8 mouse cellular contexts compared by ENCODE assay signal in the genomic region with DNA sequence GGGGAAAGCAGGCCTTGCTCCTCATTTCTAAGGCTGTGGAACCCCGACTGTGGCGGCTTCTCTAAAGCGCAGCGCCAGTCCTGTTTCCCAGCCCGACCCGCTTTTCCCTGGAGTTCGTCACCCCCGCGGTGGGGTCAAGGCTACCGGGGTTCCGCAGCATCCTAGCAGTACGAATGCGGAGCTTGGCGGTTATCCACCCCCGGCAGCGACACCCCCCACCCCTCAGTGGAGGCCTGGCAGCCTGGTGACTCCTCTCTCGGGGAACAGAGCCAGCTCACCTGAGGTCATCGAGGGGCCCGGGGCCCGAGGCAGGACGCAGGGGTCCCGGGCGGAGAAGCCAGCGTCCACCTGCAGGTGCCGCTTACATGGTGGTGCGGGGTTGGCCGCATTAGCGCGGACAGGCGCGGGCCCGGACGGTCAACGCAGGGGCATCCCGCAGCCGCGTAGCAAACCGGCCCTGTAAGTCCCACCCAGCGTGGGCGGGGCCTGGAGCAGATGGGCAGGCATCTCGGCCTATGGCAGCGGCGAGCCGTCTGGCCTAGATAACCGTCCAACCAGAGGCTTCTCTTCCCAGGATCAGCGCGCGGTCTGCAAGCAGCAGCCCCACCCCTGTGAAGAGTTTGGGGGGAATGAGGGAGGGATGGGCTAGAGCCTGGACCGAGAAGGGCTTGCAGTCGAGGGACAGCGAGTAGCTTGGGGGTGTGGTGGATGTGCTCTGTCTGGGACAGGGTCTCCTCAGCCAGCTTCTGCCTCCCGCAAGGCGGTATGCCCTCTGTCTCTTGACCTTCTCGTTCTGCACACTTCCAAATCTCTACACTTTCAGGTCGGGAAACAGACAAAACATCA. TPM values are rescaled to one million over a fixed set of nuclear protein-coding genes. Genes with fewer than 3 reads are reported as not detected.
DNase-seq lines count a peak whose midpoint lies in the region; ATAC-seq and TF ChIP-seq lines count a peak whose summit lies in the region.

Gene Abhd8, minus strand, starts transcription at position 468 of the 846 bp plus-strand sequence.

- peak within 1 kb of the TSS; percentile 78 for H3K9ac ChIP-seq in hindbrain, embryonic 14.5 days

- WGBS in hindbrain, embryonic 14.5 days: under 1% methylated on average over 55 of the region's 55 CpGs

- peak within 1 kb of the TSS; percentile 54 for H3K4me3 ChIP-seq in hindbrain, embryonic 14.5 days (replicated peaks; ENCODE audit: low read length)

- DNase-seq in Patski (ENCODE audit: low read depth, low spot score): no peak
- peak; percentile 99 to 100 for DNase-seq in cerebellum, postnatal 14 days
- DNase-seq in frontal cortex, postnatal 25 days (ENCODE audit: low spot score in 2 of 2): peak; percentile 99
- DNase-seq in hindbrain, embryonic 14.5 days (ENCODE audit: low spot score): peak; percentile 95
- DNase-seq in left cerebral cortex, adult 11 months (ENCODE audit: low spot score): peak; percentile 97
- DNase-seq in lung, postnatal 4 days: peak; percentile 97
- DNase-seq in retina, postnatal 7 days (ENCODE audit: low read depth, low spot score): peak; percentile 94
- peak; percentile 96 for DNase-seq in urinary bladder, adult 2 months (ENCODE audit: low spot score)

- CTCF ChIA-PET in Patski (lab: Charles Lee): interaction anchor here (0.9 to 3.9 kb wide), 8 partner anchors 22 to 197 kb away, joined by 3 to 29 read pairs (median 4); no protein-coding TSS in a partner anchor

- POLR2A ChIA-PET in Patski (lab: Charles Lee): interaction anchor here (1.0 to 2.6 kb wide), 4 partner anchors 10 to 71 kb away, joined by 3 to 7 read pairs (median 4); partner anchors contain the start of gene Ano8

- peaks cover 29% of the 10 kb centered on the region for H3K36me3 ChIP-seq in hindbrain, embryonic 14.5 days (replicated peaks; ENCODE audit: control insufficient read depth, insufficient read depth)

- in situ Hi-C loops in Patski (cut with MboI; ENCODE audit: low pct_unique_long_range_greater_than_20kb): no loop called here

- no peak for TF ChIP-seq CTCF in Patski (IDR thresholded peaks at IDR 0.05)

- H3K27ac ChIP-seq in hindbrain, embryonic 14.5 days: peak within 1 kb of the TSS; percentile 83

- H3K9me3 ChIP-seq in hindbrain, embryonic 14.5 days (ENCODE audit: control insufficient read depth, low read length): no peaks in the 10 kb centered on the region

- H3K4me2 ChIP-seq in hindbrain, embryonic 14.5 days (replicated peaks): peak within 1 kb of the TSS; percentile 74

- no peaks in the 10 kb centered on the region for H3K27me3 ChIP-seq in Patski
- no peaks in the 10 kb centered on the region for H3K27me3 ChIP-seq in hindbrain, embryonic 14.5 days (ENCODE audit: control insufficient read depth, insufficient read depth, low read length)

- peaks cover 24% of the 10 kb centered on the region for H3K4me1 ChIP-seq in hindbrain, embryonic 14.5 days (replicated peaks; ENCODE audit: control insufficient read depth, insufficient read depth, low read length)

- ATAC-seq in Patski: peak; percentile 84
- peak; percentile 84 for ATAC-seq in hindbrain, embryonic 14.5 days (ENCODE audit: low FRiP score)

RNA-seq across cellular contexts. Expression of gene Abhd8, which starts in this region (rescaled TPM):
- polyA plus RNA-seq in Patski (2021): 73.0 TPM
- polyA plus RNA-seq in hindbrain, embryonic 14.5 days (2014; fragmentation: Nextera tagmentation; extraction: Ambion mirVana): 125 and 126 TPM in 2 replicates
- 43.8 and 49.5 TPM in 2 replicates for polyA plus RNA-seq in urinary bladder, adult 2 months (2012; rRNA removed)
